ENCODE assay signal across 26 mouse cellular contexts in genomic region chr12:100309201-100309600, GRCm38 (mm10).
DNase-seq lines count a peak whose midpoint lies in the region; ATAC-seq and TF ChIP-seq lines count a peak whose summit lies in the region.
"Had no signal": no experiment of that assay in that cellular context is flagged by ENCODE, and none has a peak within 500 bp of the region (broad histone marks: within the 10 kb centered on the region; RNA-seq: fewer than 3 reads in every experiment).

No protein-coding gene starts in this region.

- DNase-seq in forebrain, embryonic 14.5 days (ENCODE audit: low spot score) = peak; percentile 65
- DNase-seq in forebrain, postnatal 0 days = no peak
- DNase-seq in left cerebral cortex, adult 2 months (ENCODE audit: extremely low spot score in 1 of 2, low spot score in 2 of 2) = no peak
- no peak for DNase-seq in left cerebral cortex, adult 9 months (ENCODE audit: low spot score in 2 of 2)
- peak; percentile 58 for DNase-seq in hindbrain, postnatal 0 days (ENCODE audit: low spot score)
- no peak for DNase-seq in kidney, adult 2 months
- DNase-seq: adrenal gland, postnatal 36 days; B cell, adult 2 months; cerebellum, adult 11 months; embryo, embryonic 11 days; gastrocnemius, adult 2 months; heart, postnatal 4 days; kidney, adult 9 months; kidney, postnatal 14 days; liver, embryonic 13.5 days; lung, adult 2 months; thymus, postnatal 25 days had no signal

- no peak for TF ChIP-seq CTCF in forebrain, postnatal 0 days (IDR thresholded peaks at IDR 0.05; ENCODE audit: low read depth)
- no peak for TF ChIP-seq CTCF in left cerebral cortex, adult 2 months (IDR thresholded peaks at IDR 0.05)
- no peak for TF ChIP-seq CTCF in hindbrain, postnatal 0 days (IDR thresholded peaks at IDR 0.05; ENCODE audit: low read depth)
- no peak for TF ChIP-seq CTCF in kidney, adult 2 months (conservative IDR thresholded peaks at IDR 0.05; ENCODE audit: insufficient read depth, insufficient read length, low read depth, low read length)

- H3K4me3 ChIP-seq in forebrain, embryonic 14.5 days (ENCODE audit: low read depth, low read length) = no peak overlapping the region
- H3K4me3 ChIP-seq in forebrain, postnatal 0 days (ENCODE audit: low read depth, low read length) = no peak overlapping the region
- H3K4me3 ChIP-seq in left cerebral cortex, adult 2 months = no peak overlapping the region
- no peak overlapping the region for H3K4me3 ChIP-seq in hindbrain, postnatal 0 days (ENCODE audit: low read length)
- H3K4me3 ChIP-seq in neural tube, embryonic 13.5 days = no peak overlapping the region
- H3K4me3 ChIP-seq in kidney, adult 2 months (ENCODE audit: insufficient read depth, low read depth, low read length) = no peak overlapping the region
- H3K4me3 ChIP-seq: embryonic facial prominence, embryonic 13.5 days; erythroblast, embryonic 14.5 days; gastrocnemius, adult 2 months; heart, embryonic 10.5 days; intestine, embryonic 15.5 days; liver, embryonic 13.5 days; stomach, embryonic 15.5 days had no signal

- no peaks in the 10 kb centered on the region for H3K27me3 ChIP-seq in forebrain, embryonic 14.5 days (replicated peaks; ENCODE audit: control insufficient read depth, insufficient read depth, low read length)
- H3K27me3 ChIP-seq in forebrain, postnatal 0 days (ENCODE audit: insufficient read depth, low read length) = no peaks in the 10 kb centered on the region
- no peaks in the 10 kb centered on the region for H3K27me3 ChIP-seq in hindbrain, postnatal 0 days (ENCODE audit: insufficient read depth, low read length)
- no peaks in the 10 kb centered on the region for H3K27me3 ChIP-seq in neural tube, embryonic 13.5 days
- H3K27me3 ChIP-seq in kidney, adult 2 months (replicated peaks; ENCODE audit: control insufficient read depth, insufficient read depth, low read length) = no peaks in the 10 kb centered on the region
- H3K27me3 ChIP-seq: CH12.LX; embryonic facial prominence, embryonic 13.5 days; intestine, embryonic 15.5 days; liver, embryonic 13.5 days; Patski; stomach, embryonic 15.5 days had no signal

- 18% methylated on average over 4 of the region's 4 CpGs for WGBS in forebrain, embryonic 14.5 days
- WGBS in forebrain, postnatal 0 days = 23% methylated on average over 4 of the region's 4 CpGs
- WGBS in hindbrain, postnatal 0 days = 29% methylated on average over 4 of the region's 4 CpGs
- 23% methylated on average over 4 of the region's 4 CpGs for WGBS in neural tube, embryonic 13.5 days
- WGBS in kidney, adult 2 months = 76% methylated on average over 4 of the region's 4 CpGs

- no peak for TF ChIP-seq POLR2A in kidney, adult 2 months (IDR thresholded peaks at IDR 0.05; ENCODE audit: low read depth, low read length)

- H3K4me2 ChIP-seq in forebrain, embryonic 14.5 days (ENCODE audit: low read length) = no peak overlapping the region
- H3K4me2 ChIP-seq in forebrain, postnatal 0 days (ENCODE audit: low read depth) = no peak overlapping the region
- H3K4me2 ChIP-seq in hindbrain, postnatal 0 days (ENCODE audit: low read depth, low read length) = no peak overlapping the region
- no peak overlapping the region for H3K4me2 ChIP-seq in neural tube, embryonic 13.5 days
- H3K4me2 ChIP-seq: embryonic facial prominence, embryonic 13.5 days; intestine, embryonic 15.5 days; liver, embryonic 13.5 days; stomach, embryonic 15.5 days had no signal

- intact Hi-C loops in left cerebral cortex, adult 2 months (cut with DNase I) = no loop called here

- ATAC-seq in forebrain, embryonic 14.5 days = no peak
- no peak for ATAC-seq in forebrain, postnatal 0 days
- no peak for ATAC-seq in hindbrain, postnatal 0 days
- ATAC-seq in neural tube, embryonic 13.5 days (ENCODE audit: low read depth) = no peak
- ATAC-seq: intestine, embryonic 15.5 days; Patski had no signal

- no peak overlapping the region for H3K9ac ChIP-seq in forebrain, embryonic 14.5 days (ENCODE audit: low read length)
- no peak overlapping the region for H3K9ac ChIP-seq in forebrain, postnatal 0 days
- no peak overlapping the region for H3K9ac ChIP-seq in hindbrain, postnatal 0 days (replicated peaks; ENCODE audit: low read length)
- no peak overlapping the region for H3K9ac ChIP-seq in neural tube, embryonic 13.5 days
- H3K9ac ChIP-seq: embryonic facial prominence, embryonic 13.5 days; intestine, embryonic 15.5 days; liver, embryonic 13.5 days; stomach, embryonic 15.5 days had no signal

- H3K36me3 ChIP-seq in forebrain, embryonic 14.5 days (ENCODE audit: control insufficient read depth, insufficient read depth, low read length) = no peaks in the 10 kb centered on the region
- peaks cover 7% of the 10 kb centered on the region; the same call in 1 of the 2 replicates for H3K36me3 ChIP-seq in forebrain, postnatal 0 days (ENCODE audit: insufficient read depth)
- H3K36me3 ChIP-seq in hindbrain, postnatal 0 days (ENCODE audit: insufficient read depth, low read length) = no peaks in the 10 kb centered on the region
- H3K36me3 ChIP-seq in neural tube, embryonic 13.5 days = no peaks in the 10 kb centered on the region
- H3K36me3 ChIP-seq in kidney, adult 2 months (ENCODE audit: control insufficient read depth, insufficient read depth, low read length) = no peaks in the 10 kb centered on the region
- H3K36me3 ChIP-seq: G1E; intestine, embryonic 15.5 days; liver, embryonic 13.5 days; stomach, embryonic 15.5 days had no signal

- no peak overlapping the region; the same call in none of the 2 replicates for H3K27ac ChIP-seq in forebrain, embryonic 14.5 days (ENCODE audit: low read depth, low read length)
- no peak overlapping the region for H3K27ac ChIP-seq in forebrain, postnatal 0 days (ENCODE audit: low read depth, low read length)
- peak overlapping the region; percentile 11; the same call in 1 of the 2 replicates for H3K27ac ChIP-seq in left cerebral cortex, adult 2 months
- 0 out of 2 replicates have a peak overlapping the region, but pooled peaks have one; percentile 20 for H3K27ac ChIP-seq in hindbrain, postnatal 0 days
- H3K27ac ChIP-seq in neural tube, embryonic 13.5 days (replicated peaks) = peak overlapping the region; percentile 54; the same call in 1 of the 2 replicates
- H3K27ac ChIP-seq in kidney, adult 2 months (ENCODE audit: insufficient read depth, low read depth, low read length) = no peak overlapping the region
- H3K27ac ChIP-seq: embryonic facial prominence, embryonic 13.5 days; heart, embryonic 10.5 days; intestine, embryonic 15.5 days; liver, embryonic 13.5 days; stomach, embryonic 15.5 days had no signal

- no peaks in the 10 kb centered on the region for H3K9me3 ChIP-seq in forebrain, embryonic 14.5 days (replicated peaks; ENCODE audit: control insufficient read depth, low read length)
- no peaks in the 10 kb centered on the region for H3K9me3 ChIP-seq in forebrain, postnatal 0 days (ENCODE audit: low read length)
- no peaks in the 10 kb centered on the region for H3K9me3 ChIP-seq in hindbrain, postnatal 0 days (ENCODE audit: low read length)
- no peaks in the 10 kb centered on the region for H3K9me3 ChIP-seq in neural tube, embryonic 13.5 days
- H3K9me3 ChIP-seq: embryonic facial prominence, embryonic 13.5 days; G1E; heart, embryonic 10.5 days; intestine, embryonic 15.5 days; liver, embryonic 13.5 days; stomach, embryonic 15.5 days had no signal

- peaks cover 58% of the 10 kb centered on the region for H3K4me1 ChIP-seq in forebrain, embryonic 14.5 days (ENCODE audit: control insufficient read depth, insufficient read depth, low read length)
- H3K4me1 ChIP-seq in forebrain, postnatal 0 days (ENCODE audit: insufficient read depth) = peaks cover 12% of the 10 kb centered on the region; the same call in 1 of the 2 replicates
- peaks cover 44% of the 10 kb centered on the region for H3K4me1 ChIP-seq in hindbrain, postnatal 0 days (ENCODE audit: insufficient read depth, low read length)
- H3K4me1 ChIP-seq in neural tube, embryonic 13.5 days (replicated peaks) = peaks cover 87% of the 10 kb centered on the region
- no peaks in the 10 kb centered on the region for H3K4me1 ChIP-seq in kidney, adult 2 months (ENCODE audit: control insufficient read depth, insufficient read depth, low read length)
- H3K4me1 ChIP-seq: liver, embryonic 13.5 days had no signal

Comparison
In these comparisons a context has a peak if more than half of its experiments do, and no peak if none do; other contexts are left out.
1. DNase-seq: peak in forebrain, embryonic 14.5 days (single experiment) and hindbrain, postnatal 0 days (single experiment); none in forebrain, postnatal 0 days (single experiment), left cerebral cortex, adult 2 months (0 of 2), left cerebral cortex, adult 9 months (0 of 2) and kidney, adult 2 months (single experiment).
2. H3K27ac ChIP-seq: peak in left cerebral cortex, adult 2 months (single experiment), hindbrain, postnatal 0 days (single experiment) and neural tube, embryonic 13.5 days (single experiment); none in forebrain, embryonic 14.5 days (single experiment), forebrain, postnatal 0 days (single experiment) and kidney, adult 2 months (single experiment).